Mouse (Mus musculus): ENCODE results near the gene Slc25a42.

The Slc25a42 gene

GRCm38 (mm10) chr8:70214411-70214810 is 2.3 kb upstream of the Slc25a42 start:
- DNase-seq = no peak

GRCm38 (mm10) chr8:70211726-70212111 is 386 bp downstream of the Slc25a42 start:
- DNase-seq = no peak

GRCm38 (mm10) chr8:70211275-70211674 is 830 bp downstream of the Slc25a42 start:
- DNase-seq = no peak

- DNase-seq = no peak
These were observed 1.6 kb downstream of the Slc25a42 start for GRCm38 (mm10) chr8:70210538-70210937.

GRCm38 (mm10) chr8:70208130-70208529 is 4.0 kb downstream of the Slc25a42 start:
- peak; percentile 80 for DNase-seq

- DNase-seq = no peak
These were observed 7.3 kb downstream of the Slc25a42 start for GRCm38 (mm10) chr8:70204757-70205156.

- DNase-seq = no peak
These were observed 9.0 kb downstream of the Slc25a42 start for GRCm38 (mm10) chr8:70203072-70203471.

GRCm38 (mm10) chr8:70201417-70201816 is 10.7 kb downstream of the Slc25a42 start:
- no peak for DNase-seq

GRCm38 (mm10) chr8:70200098-70200681 is 11.9 kb downstream of the Slc25a42 start:
- peak; percentile 64 for DNase-seq

- peak; percentile 76 for DNase-seq
These were observed 14.5 kb downstream of the Slc25a42 start for GRCm38 (mm10) chr8:70197603-70198002.

GRCm38 (mm10) chr8:70195762-70196161 is 16.3 kb downstream of the Slc25a42 start:
- no peak for DNase-seq

- DNase-seq = no peak
These were observed 17.9 kb downstream of the Slc25a42 start for GRCm38 (mm10) chr8:70194191-70194590.

- peak; percentile 91 for DNase-seq
These were observed 18.9 kb downstream of the Slc25a42 start for GRCm38 (mm10) chr8:70193238-70193637.

- DNase-seq = peak; percentile 94
These were observed 23.4 kb downstream of the Slc25a42 start for GRCm38 (mm10) chr8:70188707-70189106.

- no peak for DNase-seq
These were observed 28.9 kb downstream of the Slc25a42 start for GRCm38 (mm10) chr8:70183194-70183593.

- DNase-seq = no peak
These were observed 30.2 kb downstream of the Slc25a42 start for GRCm38 (mm10) chr8:70181903-70182252.

- DNase-seq = no peak
These were observed 30.7 kb downstream of the Slc25a42 start for GRCm38 (mm10) chr8:70181212-70181902.

GRCm38 (mm10) chr8:70179082-70179481 is 33.0 kb downstream of the Slc25a42 start:
- no peak for DNase-seq

GRCm38 (mm10) chr8:70178231-70178630 is 33.9 kb downstream of the Slc25a42 start:
- no peak for DNase-seq

GRCm38 (mm10) chr8:70174079-70174478 is 38.0 kb downstream of the Slc25a42 start:
- no peak for DNase-seq

GRCm38 (mm10) chr8:70173320-70173719 is 38.8 kb downstream of the Slc25a42 start:
- no peak for DNase-seq

GRCm38 (mm10) chr8:70172043-70172681 is 39.9 kb downstream of the Slc25a42 start, which contains the start of gene Tmem161a:
Tmem161a (plus strand) TSS chr8:70172356.
- peak; percentile 95 for DNase-seq

- no peak for DNase-seq
These were observed 40.9 kb downstream of the Slc25a42 start for GRCm38 (mm10) chr8:70171240-70171639.

GRCm38 (mm10) chr8:70170748-70171147 is 41.4 kb downstream of the Slc25a42 start:
- DNase-seq = peak; percentile 66
